Mouse (Mus musculus) layer of hippocampus, adult 6 months (tissue): Measurements from ENCODE around the gene Rpia. TPM values are rescaled to one million over a fixed set of nuclear protein-coding genes. Genes with fewer than 3 reads are reported as not detected.

Source experiments
- long read RNA-seq, 2 experiments: library from polyadenylated mRNA; unstranded; transcript quantifications; one replicate each; pipeline ENCODE4 v2.0.0; 2019 to 2020
- polyA plus RNA-seq: library from polyadenylated mRNA; unstranded; fragments of <200 nt; fragmentation: Nextera tagmentation; gene quantifications from 2 replicates; pipeline ENCODE4 v1.2.3, GENCODE M21; 2021

Rpia gene
- 0.56 and 0.74 TPM in 2 replicates for polyA plus RNA-seq
- long read RNA-seq, experiment 1, result 0 reads
- long read RNA-seq, experiment 2, result 0 reads

GRCm38 (mm10) chr6:70791824-70792535 lies at the start of gene Rpia:
Gene Rpia (minus strand): TSS chr6:70792232.

Other genes with a start within 250 kb of the Rpia start
- 3.0 and 3.3 TPM in 2 replicates for gene Eif2ak3, start 52.3 kb upstream of the Rpia start, polyA plus RNA-seq
- not detected in 2 replicates for gene Tex37, start 126.7 kb upstream of the Rpia start, polyA plus RNA-seq
- gene Foxi3, start 164.3 kb upstream of the Rpia start, polyA plus RNA-seq, result not detected in 2 replicates